Mouse (Mus musculus) limb, embryonic 14.5 days (tissue): ENCODE results near the gene Golga4. TPM values are rescaled to one million over a fixed set of nuclear protein-coding genes. Genes with fewer than 3 reads are reported as not detected.

Experiments used
- ATAC-seq: fragments of 200-750 bp; cut with Nextera tagmentation; 2 replicates; pipeline ENCODE4 v1.8.0; 2017; ENCODE audit warnings: low read depth, moderate number of reproducible peaks, moderate TSS enrichment; ENCODE audit not compliant: low FRiP score
- DNase-seq: peaks from one replicate; pipeline ENCODE4 v3.0.0-alpha.2; 2015; ENCODE audit warnings: low spot score
- H3K27ac ChIP-seq: fragments of 300-500 bp; sonication (generic); replicated peaks from 2 replicates; pipeline ENCODE4 v1.5.1; 2014; ENCODE audit warnings: low read depth, mild to moderate bottlenecking, low read length, moderate library complexity, mixed read lengths
- H3K27me3 ChIP-seq: fragments of 300-500 bp; sonication (generic); 2 replicates; pipeline ENCODE4 v1.6.1; 2014; ENCODE audit warnings: low read length, mixed read lengths; ENCODE audit not compliant: control insufficient read depth, insufficient read depth
- H3K36me3 ChIP-seq: fragments of 300-500 bp; sonication (generic); 2 replicates; pipeline ENCODE4 v1.6.1; 2014; ENCODE audit warnings: mild to moderate bottlenecking, low read length, moderate library complexity, mixed read lengths; ENCODE audit not compliant: control insufficient read depth, insufficient read depth
- H3K4me1 ChIP-seq: fragments of 300-500 bp; sonication (generic); 2 replicates; pipeline ENCODE4 v1.6.1; 2014; ENCODE audit warnings: antibody characterized with exemption, low read length, mixed read lengths; ENCODE audit not compliant: control insufficient read depth, insufficient read depth
- H3K4me2 ChIP-seq: fragments of 300-500 bp; sonication (generic); replicated peaks from 2 replicates; pipeline ENCODE4 v1.6.1; 2014; ENCODE audit warnings: low read depth, mild to moderate bottlenecking, low read length, moderate library complexity; ENCODE audit not compliant: severe bottlenecking
- H3K4me3 ChIP-seq: fragments of 300-500 bp; sonication (generic); replicated peaks from 2 replicates; pipeline ENCODE4 v1.5.1; 2014; ENCODE audit warnings: low read length
- H3K9ac ChIP-seq: fragments of 300-500 bp; sonication (generic); 2 replicates; pipeline ENCODE4 v1.6.1; 2014; ENCODE audit warnings: mild to moderate bottlenecking, low read depth, low read length, moderate library complexity; ENCODE audit not compliant: severe bottlenecking
- H3K9me3 ChIP-seq: fragments of 300-500 bp; sonication (generic); 2 replicates; pipeline ENCODE4 v1.6.1; 2016; ENCODE audit warnings: low read length; ENCODE audit not compliant: control insufficient read depth
- POLR2A ChIP-seq: fragments of 200-500 bp; IDR thresholded peaks from 2 replicates; pipeline ENCODE4 v1.8.0; 2012; ENCODE audit warnings: inconsistent platforms, mild to moderate bottlenecking, moderate library complexity, borderline replicate concordance; ENCODE audit not compliant: insufficient read depth, insufficient read length; ENCODE audit errors: extremely low read depth
- WGBS: fragments of 180-500 bp; shearing (Covaris S2); extraction: QIAGEN DNeasy Blood & Tissue Kit; methylation state at CpG from one replicate; pipeline ENCODE4 v1.1.7; 2014; 5-methylcytosine and 5-hydroxymethylcytosine counted together
- polyA plus RNA-seq, 2 experiments: library from polyadenylated mRNA; depleted of rRNA in 1 of 2; stranded (reverse) in 1 of 2; unstranded in 1 of 2; fragments of >200 nt; fragmentation: Nextera tagmentation in 1 of 2; extraction: Ambion mirVana in 1 of 2; gene quantifications; 2 replicates each; pipeline versions ENCODE4 v1.2.1 to v1.2.3; 2012 to 2014

Golga4 gene
- polyA plus RNA-seq, 2 experiments: 47.2 to 54.5 TPM

DNA sequence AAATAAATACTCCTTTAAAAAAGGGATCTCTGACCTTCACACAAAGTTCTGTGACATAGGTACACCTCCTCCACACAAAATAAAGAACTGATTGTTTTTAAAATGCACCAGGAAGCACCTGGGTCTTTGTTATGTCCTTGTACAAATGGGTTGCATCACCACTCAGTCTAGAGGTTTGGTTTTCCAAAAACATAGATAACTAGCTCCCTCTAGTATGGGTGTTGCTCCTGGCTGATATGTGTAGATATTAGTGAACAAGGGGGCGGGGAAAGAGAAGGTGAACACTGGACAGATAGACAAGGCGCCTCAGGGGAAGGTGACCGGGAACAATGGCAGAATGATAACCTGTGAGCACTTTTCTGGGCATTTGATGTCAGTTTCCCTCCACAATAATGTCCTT, 10.1 kb upstream of the Golga4 start:
- H3K27ac ChIP-seq: no peak overlapping the region
- no peaks in the 10 kb centered on the region for H3K27me3 ChIP-seq
- no peak for TF ChIP-seq POLR2A
- H3K4me3 ChIP-seq: no peak overlapping the region
- no peak overlapping the region for H3K4me2 ChIP-seq
- ATAC-seq (no peak), DNase-seq (no peak)
- no peaks in the 10 kb centered on the region for H3K4me1 ChIP-seq
- no peak overlapping the region for H3K9ac ChIP-seq
- H3K36me3 ChIP-seq: no peaks in the 10 kb centered on the region
- WGBS: 93% methylated on average over 3 of the region's 3 CpGs
- no peaks in the 10 kb centered on the region for H3K9me3 ChIP-seq

DNA sequence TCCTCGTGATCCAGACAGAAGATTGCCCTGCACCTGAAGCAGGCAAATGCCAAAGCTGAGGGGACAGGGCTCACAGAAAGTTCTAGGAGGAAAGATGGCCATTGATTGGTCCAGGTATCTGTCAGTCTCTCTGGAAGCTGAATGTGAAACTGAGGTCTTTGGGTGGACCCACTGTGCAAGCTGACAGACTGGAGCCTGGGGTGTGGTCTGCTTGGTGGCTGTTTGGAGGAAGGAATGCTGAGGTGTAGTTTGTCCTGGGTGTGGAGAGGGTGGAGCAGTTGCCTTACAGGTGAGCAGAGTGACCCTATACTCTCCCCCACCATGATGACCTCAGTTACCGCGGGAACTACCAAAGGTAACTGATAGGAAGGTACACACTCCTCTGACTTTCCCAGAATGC, 9.1 kb upstream of the Golga4 start:
- Histone ChIP-seq H3K27ac (no peak overlapping the region), H3K36me3 (no peaks in the 10 kb centered on the region), H3K27me3 (no peaks in the 10 kb centered on the region), H3K9ac (no peak overlapping the region), H3K4me3 (no peak overlapping the region), H3K9me3 (no peaks in the 10 kb centered on the region), H3K4me1 (no peaks in the 10 kb centered on the region), H3K4me2 (no peak overlapping the region)
- ATAC-seq (no peak), DNase-seq (no peak)
- 73% methylated on average over 3 of the region's 3 CpGs for WGBS
- TF ChIP-seq POLR2A: no peak

GRCm38 (mm10) chr9:118498061-118498460, 8.0 kb upstream of the Golga4 start:
- Histone ChIP-seq H3K4me3 (no peak overlapping the region), H3K27me3 (no peaks in the 10 kb centered on the region), H3K27ac (no peak overlapping the region), H3K4me1 (no peaks in the 10 kb centered on the region), H3K9me3 (no peaks in the 10 kb centered on the region), H3K9ac (no peak overlapping the region), H3K4me2 (no peak overlapping the region), H3K36me3 (no peaks in the 10 kb centered on the region)
- DNase-seq: no peak
- 73% methylated on average over 7 of the region's 7 CpGs for WGBS
- ATAC-seq: no peak
- TF ChIP-seq POLR2A: no peak

DNA sequence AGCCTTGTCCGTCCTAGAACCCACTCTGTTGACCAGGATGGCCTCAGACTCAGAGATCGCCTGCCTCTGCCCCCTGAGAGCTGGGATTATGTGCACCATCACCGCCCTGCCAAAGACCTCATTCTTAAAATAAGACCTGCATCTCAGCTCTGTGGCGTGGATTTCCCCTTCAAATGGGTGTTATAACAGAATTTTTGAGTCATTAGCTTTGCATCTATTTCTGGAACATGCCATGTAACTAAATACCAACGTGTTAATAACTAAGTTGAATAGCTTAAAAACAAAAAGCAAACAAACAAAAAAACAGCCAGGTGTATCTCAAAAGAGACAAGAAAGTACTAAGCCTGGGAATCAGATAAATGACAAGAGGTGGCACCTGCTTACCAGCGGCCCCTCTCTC, 5.1 kb upstream of the Golga4 start:
- Histone ChIP-seq H3K4me1 (no peaks in the 10 kb centered on the region), H3K27ac (no peak overlapping the region), H3K9me3 (no peaks in the 10 kb centered on the region), H3K9ac (no peak overlapping the region), H3K36me3 (no peaks in the 10 kb centered on the region), H3K4me3 (no peak overlapping the region), H3K4me2 (no peak overlapping the region), H3K27me3 (no peaks in the 10 kb centered on the region)
- no peak for TF ChIP-seq POLR2A
- DNase-seq (no peak), ATAC-seq (no peak)
- 75% methylated on average over 6 of the region's 6 CpGs for WGBS

GRCm38 (mm10) chr9:118504656-118505055, 1.4 kb upstream of the Golga4 start:
- H3K4me1 ChIP-seq: peaks cover 16% of the 10 kb centered on the region
- ATAC-seq (no peak), DNase-seq (no peak)
- WGBS: 89% methylated on average over 3 of the region's 3 CpGs
- H3K4me3 ChIP-seq: no peak overlapping the region
- H3K27me3 ChIP-seq: no peaks in the 10 kb centered on the region
- no peaks in the 10 kb centered on the region for H3K36me3 ChIP-seq
- no peak overlapping the region for H3K4me2 ChIP-seq
- no peaks in the 10 kb centered on the region for H3K9me3 ChIP-seq
- H3K9ac ChIP-seq: no peak overlapping the region
- no peak overlapping the region for H3K27ac ChIP-seq
- TF ChIP-seq POLR2A: no peak
